In the genomic region with DNA sequence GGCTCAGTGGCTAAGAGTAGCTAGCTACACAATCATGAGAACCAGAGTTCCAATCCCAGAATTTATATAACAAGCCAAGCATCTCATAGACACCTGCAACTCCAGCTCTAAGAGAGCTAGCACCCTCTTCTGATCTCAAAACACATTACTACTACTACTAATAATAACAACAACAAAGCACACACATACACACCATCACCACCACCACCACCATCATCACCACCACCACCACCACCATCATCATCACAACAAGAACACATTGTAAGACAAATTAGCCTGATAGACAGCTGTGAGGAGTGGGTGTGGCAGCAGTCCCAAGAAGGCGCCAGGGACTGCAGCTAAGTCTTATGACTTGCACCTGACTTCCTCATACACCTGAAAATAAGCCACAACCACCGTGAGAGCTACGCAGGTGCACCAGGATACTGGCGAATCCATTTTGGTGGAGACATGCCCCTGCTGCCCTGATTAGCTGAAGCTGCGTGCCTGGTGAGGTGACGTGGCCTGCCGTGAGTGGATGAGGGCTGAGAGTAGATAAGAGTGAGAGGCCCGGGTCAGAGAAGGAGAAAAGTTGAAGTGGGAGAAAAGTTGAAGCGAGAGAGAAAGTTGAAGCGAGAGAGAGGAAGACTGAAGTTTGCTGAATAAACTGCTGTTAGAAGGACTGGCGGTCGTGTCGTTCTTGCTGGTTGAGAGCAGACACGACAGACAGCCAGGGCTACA, we compare ENCODE assay signal across 11 mouse cellular contexts. TPM values are rescaled to one million over a fixed set of nuclear protein-coding genes. Genes with fewer than 3 reads are reported as not detected.
DNase-seq lines count a peak whose midpoint lies in the region; ATAC-seq and TF ChIP-seq lines count a peak whose summit lies in the region.
"Not testable (repeated sequence)": the region's sequence is repeated elsewhere in the genome, so short reads cannot be mapped to it uniquely, and the experiment has no call there.
"Had no signal": no experiment of that assay in that cellular context is flagged by ENCODE, and none has a peak within 500 bp of the region (broad histone marks: within the 10 kb centered on the region; RNA-seq: fewer than 3 reads in every experiment).

No protein-coding gene starts in this region.

- H3K27me3 ChIP-seq in MEL (ENCODE audit: control insufficient read depth in 1 of 2, insufficient read depth in 2 of 2, low read length in 2 of 2); heart, embryonic 11.5 days (ENCODE audit: control insufficient read depth, insufficient read depth, low read length); heart, embryonic 15.5 days; liver, embryonic 14.5 days (ENCODE audit: control insufficient read depth, insufficient read depth, low read length); lung, postnatal 0 days (replicated peaks; ENCODE audit: insufficient read depth, low read length): not testable (repeated sequence)

- not testable (repeated sequence) for H3K79me2 ChIP-seq in MEL (ENCODE audit: control insufficient read depth, insufficient read depth, low read length, poor library complexity)

- peak in 1 of 2 experiments; percentile 35; a peak in 1 of 4 replicates for TF ChIP-seq EP300 in MEL (IDR thresholded peaks at IDR 0.05; ENCODE audit: low read depth in 1 of 2, low read length in 2 of 2)
- not testable (repeated sequence) for TF ChIP-seq EP300 in liver, embryonic 14.5 days (IDR thresholded peaks at IDR 0.05; ENCODE audit: low read depth); lung, postnatal 0 days (IDR thresholded peaks at IDR 0.05)

- peaks cover 15 to 21% of the 10 kb centered on the region in 2 experiments for H3K4me1 ChIP-seq in MEL (ENCODE audit: control insufficient read depth in 1 of 2, insufficient read depth in 2 of 2, low read length in 2 of 2)
- not testable (repeated sequence) for H3K4me1 ChIP-seq in heart, embryonic 11.5 days (ENCODE audit: control insufficient read depth, insufficient read depth, low read length); heart, embryonic 15.5 days (replicated peaks); lung, postnatal 0 days (ENCODE audit: insufficient read depth, low read depth, low read length)
- peaks cover 11 to 12% of the 10 kb centered on the region in 2 experiments for H3K4me1 ChIP-seq in liver, embryonic 14.5 days (replicated peaks; ENCODE audit: control insufficient read depth in 2 of 2, insufficient read depth in 2 of 2, low read length in 1 of 2)

- peak overlapping the region; percentile 35 for H3K4me2 ChIP-seq in heart, embryonic 11.5 days
- peak overlapping the region; percentile 41 for H3K4me2 ChIP-seq in heart, embryonic 15.5 days
- peak overlapping the region; percentile 54 for H3K4me2 ChIP-seq in liver, embryonic 14.5 days (ENCODE audit: low read depth)
- H3K4me2 ChIP-seq in lung, postnatal 0 days (replicated peaks; ENCODE audit: low read depth, low read length), result not testable (repeated sequence)

- peaks cover 0 to 25% of the 10 kb centered on the region in 2 experiments; a peak in 2 of 4 replicates for H3K36me3 ChIP-seq in MEL (ENCODE audit: control insufficient read depth in 1 of 2, insufficient read depth in 2 of 2, low read length in 2 of 2)
- H3K36me3 ChIP-seq in heart, embryonic 11.5 days (ENCODE audit: control insufficient read depth, insufficient read depth, low read length); heart, embryonic 15.5 days; liver, embryonic 14.5 days (replicated peaks; ENCODE audit: control insufficient read depth, insufficient read depth, low read depth); lung, postnatal 0 days (ENCODE audit: insufficient read depth, low read length): not testable (repeated sequence)

- peak overlapping the region; percentile 53 to 61 for H3K4me3 ChIP-seq in MEL (ENCODE audit: control insufficient read depth in 1 of 2, insufficient read depth in 1 of 2, low read depth in 2 of 2, low read length in 2 of 2)
- H3K4me3 ChIP-seq in heart, embryonic 11.5 days (ENCODE audit: low read depth, low read length); heart, embryonic 15.5 days; lung, postnatal 0 days (ENCODE audit: low read depth, low read length): not testable (repeated sequence)
- peak overlapping the region in 1 of 2 experiments; percentile 24; a peak in 3 of 4 replicates for H3K4me3 ChIP-seq in liver, embryonic 14.5 days (ENCODE audit: insufficient read depth in 1 of 2, low read depth in 2 of 2, low read length in 2 of 2)

- not testable (repeated sequence) for H3K9me3 ChIP-seq in MEL (replicated peaks; ENCODE audit: insufficient read depth, low read length); heart, embryonic 11.5 days (replicated peaks; ENCODE audit: control insufficient read depth, low read length); heart, embryonic 15.5 days (replicated peaks); liver, embryonic 14.5 days (ENCODE audit: control insufficient read depth, low read length); lung, postnatal 0 days (ENCODE audit: low read length)

- TF ChIP-seq RAD21 in MEL (IDR thresholded peaks at IDR 0.05; ENCODE audit: low read depth, low read length), result not testable (repeated sequence)

- DNase-seq in MEL (ENCODE audit: low read depth, low spot score) (peak; percentile 85), liver (peak; percentile 32)
- DNase-seq in liver, embryonic 14.5 days (ENCODE audit: low read depth in 3 of 3, low spot score in 3 of 3); lung, postnatal 0 days (ENCODE audit: low spot score): not testable (repeated sequence)
- peak; percentile 36 to 45 for DNase-seq in lung, adult 18-20 months

- 42% methylated on average over 14 of the region's 14 CpGs for WGBS in heart, embryonic 11.5 days (ENCODE audit: insufficient replicate concordance)
- WGBS in heart, embryonic 15.5 days, result 48% methylated on average over 14 of the region's 14 CpGs
- 38% methylated on average over 14 of the region's 14 CpGs for WGBS in liver, embryonic 14.5 days (ENCODE audit: insufficient replicate concordance)
- 45% methylated on average over 14 of the region's 14 CpGs for WGBS in lung, postnatal 0 days

- not testable (repeated sequence) for TF ChIP-seq CTCF in MEL (IDR thresholded peaks at IDR 0.05 in 2 of 3, conservative IDR thresholded peaks at IDR 0.05 in 1 of 3; ENCODE audit: control insufficient read depth in 1 of 3, insufficient read depth in 1 of 3, low read depth in 2 of 3, low read length in 3 of 3, poor library complexity in 1 of 3, severe bottlenecking in 1 of 3); liver, embryonic 14.5 days (IDR thresholded peaks at IDR 0.05; ENCODE audit: low read depth); lung, postnatal 0 days (IDR thresholded peaks at IDR 0.05)

- ATAC-seq in heart, embryonic 11.5 days (replicated peaks; ENCODE audit: insufficient number of reproducible peaks, low FRiP score, low TSS enrichment); heart, embryonic 15.5 days (replicated peaks; ENCODE audit: insufficient number of reproducible peaks, insufficient read depth, low FRiP score, low read depth): not testable (repeated sequence)
- peak; percentile 84 for ATAC-seq in liver, embryonic 14.5 days (ENCODE audit: insufficient read depth)
- peak; percentile 57 for ATAC-seq in lung, postnatal 0 days

- H3K27ac ChIP-seq in MEL (ENCODE audit: control insufficient read depth, low read depth, low read length), result peak overlapping the region; percentile 98
- H3K27ac ChIP-seq in heart, embryonic 11.5 days (ENCODE audit: low read depth, low read length), result peak overlapping the region; percentile 58; the same call in 1 of the 2 replicates
- H3K27ac ChIP-seq in heart, embryonic 15.5 days, result peak overlapping the region; percentile 46; the same call in 1 of the 2 replicates
- H3K27ac ChIP-seq in liver, embryonic 14.5 days, result peak overlapping the region; percentile 79
- H3K27ac ChIP-seq in lung, postnatal 0 days (ENCODE audit: low read length), result peak overlapping the region; percentile 32; the same call in 1 of the 2 replicates

- peak overlapping the region; percentile 84 for H3K9ac ChIP-seq in MEL (ENCODE audit: control insufficient read depth, low read depth, low read length, poor library complexity, severe bottlenecking)
- peak overlapping the region; percentile 56; the same call in 1 of the 2 replicates for H3K9ac ChIP-seq in heart, embryonic 11.5 days (ENCODE audit: low read depth, low read length)
- not testable (repeated sequence) for H3K9ac ChIP-seq in heart, embryonic 15.5 days; lung, postnatal 0 days (replicated peaks; ENCODE audit: low read depth)
- peak overlapping the region; percentile 50 for H3K9ac ChIP-seq in liver, embryonic 14.5 days (replicated peaks)

- TF ChIP-seq POLR2A in MEL (IDR thresholded peaks at IDR 0.05; ENCODE audit: control insufficient read depth in 1 of 2, insufficient read depth in 1 of 2, low read depth in 1 of 2, low read length in 2 of 2, poor library complexity in 1 of 2), result peak in 1 of 2 experiments; percentile 93; a peak in 2 of 4 replicates

RNA-seq across cellular contexts. Expression of gene Gpatch8, which starts 8.9 kb away (rescaled TPM):
- total RNA-seq in MEL (2012; rRNA removed), result 17.9 and 20.3 TPM in 2 replicates
- polyA plus RNA-seq in MEL (2012; ENCODE audit: insufficient read depth in 1 of 2, insufficient read length in 2 of 2, low read depth in 1 of 2, low replicate concordance in 2 of 2, missing spikeins in 1 of 2), result 10 to 100 TPM; 25.8 to 29.7 TPM
- 26.4 and 36.5 TPM in 2 replicates for polyA plus RNA-seq in heart, embryonic 11.5 days (2014; fragmentation: Nextera tagmentation; extraction: Ambion mirVana)
- polyA plus RNA-seq in heart, embryonic 15.5 days (2015; fragmentation: Nextera tagmentation; extraction: Ambion mirVana), result 34.4 and 38.4 TPM in 2 replicates
- polyA plus RNA-seq in liver, embryonic 14.5 days (2012; rRNA removed), result 7.5 and 7.8 TPM in 2 replicates
- 14.1 and 16.4 TPM in 2 replicates for polyA plus RNA-seq in liver, embryonic 14.5 days (2014; fragmentation: Nextera tagmentation; extraction: Ambion mirVana)
- polyA plus RNA-seq in lung, postnatal 0 days (2015; fragmentation: Nextera tagmentation; extraction: Ambion mirVana), result 25.3 and 27.4 TPM in 2 replicates

RNA-seq across cellular contexts. Expression of gene Gm11627, which starts 14.1 kb away (rescaled TPM):
- total RNA-seq in MEL (2012; rRNA removed), result 0.33 and 0.35 TPM in 2 replicates
- polyA plus RNA-seq in MEL (2012; ENCODE audit: insufficient read depth in 1 of 2, insufficient read length in 2 of 2, low read depth in 1 of 2, low replicate concordance in 2 of 2, missing spikeins in 1 of 2), result under 1 TPM in 1 of 2 experiments, not detected in 1; 0.13 TPM
- polyA plus RNA-seq in heart, embryonic 11.5 days (2014; fragmentation: Nextera tagmentation; extraction: Ambion mirVana), result 13.6 and 13.9 TPM in 2 replicates
- polyA plus RNA-seq in heart, embryonic 15.5 days (2015; fragmentation: Nextera tagmentation; extraction: Ambion mirVana), result 9.7 and 13.7 TPM in 2 replicates
- polyA plus RNA-seq in liver, embryonic 14.5 days (2012; rRNA removed), result 0.08 and 0.17 TPM in 2 replicates
- not detected in 2 replicates for polyA plus RNA-seq in liver, embryonic 14.5 days (2014; fragmentation: Nextera tagmentation; extraction: Ambion mirVana)
- polyA plus RNA-seq in lung, postnatal 0 days (2015; fragmentation: Nextera tagmentation; extraction: Ambion mirVana), result 8.0 and 11.4 TPM in 2 replicates
- total RNA-seq: common myeloid progenitor, adult 5-6 weeks; G1E; gastrocnemius, postnatal 36 days had no signal
- polyA plus RNA-seq: G1E; inflammation-experienced regulatory T-cells, adult 6 months had no signal

RNA-seq across cellular contexts. Expression of gene Fzd2, which starts 39.1 kb away (rescaled TPM):
- not detected in 2 replicates for total RNA-seq in MEL (2012; rRNA removed)
- not detected for polyA plus RNA-seq in MEL (2012; ENCODE audit: insufficient read depth in 1 of 2, insufficient read length in 2 of 2, low read depth in 1 of 2, low replicate concordance in 2 of 2, missing spikeins in 1 of 2)
- 23.9 and 25.0 TPM in 2 replicates for polyA plus RNA-seq in heart, embryonic 11.5 days (2014; fragmentation: Nextera tagmentation; extraction: Ambion mirVana)
- polyA plus RNA-seq in heart, embryonic 15.5 days (2015; fragmentation: Nextera tagmentation; extraction: Ambion mirVana), result 15.1 and 20.4 TPM in 2 replicates
- 0.91 and 1.1 TPM in 2 replicates for polyA plus RNA-seq in liver, embryonic 14.5 days (2012; rRNA removed)
- 0.28 and 0.47 TPM in 2 replicates for polyA plus RNA-seq in liver, embryonic 14.5 days (2014; fragmentation: Nextera tagmentation; extraction: Ambion mirVana)
- 19.6 and 20.8 TPM in 2 replicates for polyA plus RNA-seq in lung, postnatal 0 days (2015; fragmentation: Nextera tagmentation; extraction: Ambion mirVana)
- total RNA-seq: common myeloid progenitor, adult 5-6 weeks; G1E had no signal
- polyA plus RNA-seq: G1E; inflammation-experienced regulatory T-cells, adult 6 months had no signal

Comparison
In these comparisons a context has a peak if more than half of its experiments do, and no peak if none do; other contexts are left out.
1. H3K27ac ChIP-seq: peak in every context shown above with its lines; median percentile 98 in MEL; 79 in liver, embryonic 14.5 days; 58 in heart, embryonic 11.5 days; 46 in heart, embryonic 15.5 days; 32 in lung, postnatal 0 days.